Mouse (Mus musculus) frontal cortex, postnatal 10 days (tissue): ENCODE measurements at regions not wholly inside any gene's neighbourhood (a gene's known extent, or its start where the extent isn't known, plus 50 kb on each side); places are given as distances from the start of the nearest gene placed in this dataset.

Source experiments
- DNase-seq, 2 experiments: peaks; one replicate each; pipeline ENCODE4 v3.0.0; 2022; ENCODE audit warnings: low spot score in 2 of 2, mixed read lengths in 1 of 2

GRCm38 (mm10) chr12:49945628-49946220 is 560.8 kb downstream of the Gm43517 start:
- peak in 1 of 2 experiments; percentile 15 for DNase-seq

GRCm38 (mm10) chr12:49946752-49947260 is 561.8 kb downstream of the Gm43517 start:
- DNase-seq: no peak

GRCm38 (mm10) chr12:49950986-49951385 is 566.0 kb downstream of the Gm43517 start:
- DNase-seq: no peak

- DNase-seq: peak; percentile 44 to 49
These were observed 566.8 kb downstream of the Gm43517 start for GRCm38 (mm10) chr12:49951821-49952220.

GRCm38 (mm10) chr12:49968072-49968471 is 583.1 kb downstream of the Gm43517 start:
- no peak for DNase-seq

GRCm38 (mm10) chr12:49969546-49969945 is 584.6 kb downstream of the Gm43517 start:
- no peak for DNase-seq

GRCm38 (mm10) chr12:49974591-49975323 is 589.8 kb downstream of the Gm43517 start:
- no peak for DNase-seq

GRCm38 (mm10) chr12:49975553-49975952 is 590.6 kb downstream of the Gm43517 start:
- no peak for DNase-seq

- no peak for DNase-seq
These were observed 607.6 kb downstream of the Gm43517 start for GRCm38 (mm10) chr12:49992501-49993079.

GRCm38 (mm10) chr12:50038808-50039374 is 610.0 kb downstream of the Prkd1 start:
- no peak for DNase-seq

GRCm38 (mm10) chr12:50061286-50061685 is 587.6 kb downstream of the Prkd1 start:
- no peak for DNase-seq

- no peak for DNase-seq
These were observed 582.5 kb downstream of the Prkd1 start for GRCm38 (mm10) chr12:50066394-50066793.

GRCm38 (mm10) chr12:50071797-50072196 is 577.1 kb downstream of the Prkd1 start:
- DNase-seq: no peak

GRCm38 (mm10) chr12:50072359-50072758 is 576.5 kb downstream of the Prkd1 start:
- no peak for DNase-seq

- DNase-seq: peak in 1 of 2 experiments; percentile 21
These were observed 575.2 kb downstream of the Prkd1 start for GRCm38 (mm10) chr12:50073684-50074083.

GRCm38 (mm10) chr12:50081157-50081556 is 567.7 kb downstream of the Prkd1 start:
- no peak for DNase-seq

GRCm38 (mm10) chr12:50081571-50081970 is 567.3 kb downstream of the Prkd1 start:
- no peak for DNase-seq

GRCm38 (mm10) chr12:50084517-50084916 is 564.4 kb downstream of the Prkd1 start:
- no peak for DNase-seq

- no peak for DNase-seq
These were observed 537.5 kb downstream of the Prkd1 start for GRCm38 (mm10) chr12:50111246-50112044.

- DNase-seq: peak; percentile 31 to 52
These were observed 536.8 kb downstream of the Prkd1 start for GRCm38 (mm10) chr12:50112081-50112491.

- DNase-seq: no peak
These were observed 533.0 kb downstream of the Prkd1 start for GRCm38 (mm10) chr12:50115855-50116254.

- no peak for DNase-seq
These were observed 530.6 kb downstream of the Prkd1 start for GRCm38 (mm10) chr12:50118346-50118745.
